Mouse (Mus musculus): ENCODE measurements at regions not wholly inside any gene's neighbourhood (a gene's known extent, or its start where the extent isn't known, plus 50 kb on each side); places are given as distances from the start of the nearest gene placed in this dataset.
A peak's percentile ranks its signal among the peaks of the same experiment; 100 is the strongest.

DNA sequence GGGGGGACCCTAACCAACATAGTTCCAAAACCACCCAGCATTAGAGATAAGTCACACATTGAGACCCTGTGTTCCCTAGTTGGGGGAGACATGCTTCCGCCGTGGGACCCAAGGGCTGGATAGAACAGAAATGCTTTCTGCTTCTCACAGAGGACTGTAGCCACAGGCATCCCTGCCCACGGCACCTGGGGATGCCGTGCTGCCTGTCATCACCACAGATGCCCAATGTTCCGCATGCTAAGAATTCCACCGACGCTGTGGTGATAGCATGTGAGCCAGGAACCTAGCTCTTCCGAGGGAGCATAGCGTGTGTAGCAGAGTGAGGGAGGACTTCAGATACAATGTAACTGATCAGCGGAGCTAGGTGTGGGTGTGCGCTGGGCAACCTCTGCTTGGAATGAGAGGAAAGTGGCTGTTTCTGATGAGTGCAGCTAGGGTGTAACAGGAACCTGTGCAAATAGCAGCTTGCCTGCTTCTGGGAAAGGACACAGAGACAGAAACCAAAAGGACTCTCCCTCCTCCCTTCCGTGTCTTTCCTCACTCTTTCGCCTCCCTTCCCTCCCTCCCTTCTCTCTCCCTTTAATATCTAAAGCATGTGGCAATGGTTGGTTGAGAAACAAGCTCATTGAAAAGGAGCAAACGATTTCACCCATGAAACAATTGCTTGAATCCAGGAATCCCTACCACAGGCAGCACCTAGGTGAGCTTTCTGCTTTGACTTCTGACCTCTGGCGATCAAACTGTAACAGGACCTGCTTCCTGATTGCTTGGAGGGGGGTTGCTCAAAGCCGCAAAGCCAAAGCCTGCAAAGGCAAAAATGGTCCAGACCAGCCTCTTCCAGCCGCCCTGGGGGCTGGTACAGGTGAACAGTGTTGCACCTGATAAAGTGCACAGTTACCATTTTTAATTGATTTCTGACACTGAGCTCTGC, 102.3 kb downstream of the Gm26897 start:
- no peak for DNase-seq (ENCODE audit: low read depth)

DNA sequence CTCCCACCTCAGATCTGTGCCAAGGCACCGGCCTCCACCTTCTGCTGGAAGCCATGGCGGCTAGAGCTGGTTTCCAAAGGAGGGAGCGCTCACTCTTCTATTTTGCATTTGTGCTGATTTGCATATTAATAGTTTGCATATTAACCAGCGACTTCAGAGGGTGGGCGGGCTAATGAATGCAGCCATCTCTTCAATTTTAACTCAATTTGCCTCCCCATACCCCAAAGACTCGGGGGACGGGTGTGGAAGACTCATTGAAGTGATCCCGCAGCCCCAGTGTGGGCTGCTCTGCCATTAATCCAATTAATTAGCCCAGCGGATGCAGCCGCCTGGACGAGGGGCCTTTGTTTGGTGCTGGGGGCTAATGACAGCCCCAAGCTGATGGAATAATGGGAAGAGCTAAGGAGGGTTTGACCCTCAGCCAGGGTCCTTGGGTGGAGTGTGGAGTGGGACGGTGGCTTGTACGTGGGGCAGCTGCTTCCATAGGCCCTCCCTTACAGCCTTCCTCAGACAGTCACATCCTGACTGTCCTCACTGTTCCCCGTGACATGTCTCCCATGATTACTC, 103.0 kb downstream of the Gm26897 start:
- DNase-seq (ENCODE audit: low read depth): no peak

DNA sequence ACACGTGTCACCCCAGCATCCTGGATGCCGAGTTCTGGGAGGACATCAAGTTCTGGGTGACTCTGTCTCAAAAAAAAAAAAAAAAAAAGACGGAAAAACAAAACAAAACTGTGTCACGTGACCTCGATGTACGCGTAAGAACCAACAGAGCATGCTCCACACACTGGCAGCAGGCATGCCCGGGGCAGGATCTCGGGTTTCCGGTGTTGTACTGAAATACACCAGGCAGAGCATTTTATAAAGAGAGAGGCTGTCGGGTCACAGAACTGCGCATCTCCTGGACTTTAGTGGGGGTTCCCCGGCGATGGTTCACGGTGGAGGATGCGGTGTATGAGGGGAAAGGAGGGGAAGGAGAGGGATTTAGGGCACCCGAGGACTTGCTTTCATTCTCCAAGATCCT, 108.7 kb downstream of the Gm26897 start:
- no peak for DNase-seq (ENCODE audit: low read depth)

DNA sequence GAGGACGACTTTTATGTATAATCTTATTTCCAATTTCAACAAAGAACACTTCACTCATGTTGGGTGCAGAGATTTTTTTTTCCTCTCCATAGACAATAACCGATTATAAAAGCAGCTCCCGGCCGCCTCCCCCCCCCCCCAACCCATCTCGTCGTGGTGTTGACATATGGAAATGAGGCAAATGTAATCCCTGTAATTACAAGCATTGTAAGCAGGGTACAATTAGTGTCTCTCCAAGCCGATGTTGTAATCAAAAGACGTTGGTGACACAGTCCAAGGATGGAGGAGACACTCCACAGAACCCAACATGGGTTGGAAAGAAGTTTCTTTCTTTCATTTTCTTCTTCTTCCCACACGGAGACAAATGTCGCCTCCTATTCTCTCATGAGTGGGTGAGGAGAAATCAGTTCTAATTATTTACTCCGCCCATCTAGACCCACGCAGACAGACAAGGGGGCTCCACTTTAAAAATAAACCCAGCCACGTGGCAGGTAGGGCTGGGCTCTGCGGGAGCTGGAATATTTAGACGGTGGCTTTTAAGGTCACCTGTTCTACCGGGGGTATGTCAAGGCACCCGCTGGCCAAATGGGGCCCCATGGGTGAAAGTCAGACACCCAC, 110.0 kb downstream of the Gm26897 start:
- no peak for DNase-seq (ENCODE audit: low read depth)

DNA sequence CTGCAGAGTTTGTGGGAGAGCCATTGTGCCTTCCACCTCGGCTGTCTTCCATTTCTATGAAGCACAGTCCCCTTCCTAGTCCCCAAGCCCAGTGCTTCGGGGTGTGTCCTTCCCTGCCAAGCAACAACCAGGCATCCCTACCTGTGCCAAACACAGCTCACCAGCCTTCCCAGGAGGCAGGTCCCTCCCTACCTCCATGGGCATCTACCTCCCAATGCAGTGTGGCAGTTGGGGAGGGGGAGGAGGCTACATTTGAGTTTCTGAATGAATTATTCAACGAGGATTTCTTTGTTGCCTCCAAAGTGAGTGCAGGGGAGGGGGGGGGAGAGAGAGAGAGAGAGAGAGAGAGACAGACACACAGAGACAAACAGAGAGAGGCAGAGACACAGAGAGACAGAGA, 110.8 kb downstream of the Gm26897 start:
- no peak for DNase-seq (ENCODE audit: low read depth)

DNA sequence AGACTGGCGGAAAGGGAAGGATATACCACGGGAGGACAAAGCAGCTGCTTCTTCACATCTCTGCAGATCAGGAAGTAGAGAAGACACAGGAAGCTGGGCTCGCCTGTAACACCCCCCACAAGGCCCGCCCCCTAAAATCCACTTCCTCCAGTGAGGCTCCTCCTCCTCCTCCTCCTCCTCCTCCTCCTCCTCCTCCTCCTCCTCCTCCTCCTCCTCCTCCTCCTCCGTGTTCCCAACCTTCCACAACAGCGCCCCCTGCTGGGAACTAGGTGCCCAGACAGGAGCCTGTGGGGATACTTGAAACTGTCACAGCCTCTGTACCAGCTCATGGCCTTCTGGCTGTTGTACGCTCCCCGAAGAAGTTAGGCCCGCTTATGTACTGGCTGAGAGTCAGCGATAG, 115.2 kb downstream of the Gm26897 start:
- DNase-seq (ENCODE audit: low read depth): no peak

DNA sequence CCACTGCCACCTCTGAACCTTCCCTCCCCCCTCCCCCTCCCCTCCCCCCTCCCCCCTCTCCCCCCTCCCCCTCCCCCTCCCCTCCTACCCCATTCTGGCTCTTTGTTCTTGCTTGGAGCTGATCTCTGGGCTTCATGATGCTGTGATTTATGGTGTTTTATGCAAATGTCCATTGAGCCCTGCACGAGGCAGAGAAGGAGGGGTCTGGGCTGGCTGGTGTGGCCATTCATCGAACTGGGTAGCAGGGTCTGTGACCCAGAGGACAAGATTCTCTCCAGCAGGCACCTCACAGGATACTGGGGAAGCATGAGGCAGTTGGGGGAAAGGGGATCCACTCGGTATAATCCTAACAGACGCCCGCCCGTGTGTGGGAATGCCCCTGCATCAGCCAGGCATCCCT, 119.0 kb downstream of the Gm26897 start:
- no peak for DNase-seq (ENCODE audit: low read depth)

DNA sequence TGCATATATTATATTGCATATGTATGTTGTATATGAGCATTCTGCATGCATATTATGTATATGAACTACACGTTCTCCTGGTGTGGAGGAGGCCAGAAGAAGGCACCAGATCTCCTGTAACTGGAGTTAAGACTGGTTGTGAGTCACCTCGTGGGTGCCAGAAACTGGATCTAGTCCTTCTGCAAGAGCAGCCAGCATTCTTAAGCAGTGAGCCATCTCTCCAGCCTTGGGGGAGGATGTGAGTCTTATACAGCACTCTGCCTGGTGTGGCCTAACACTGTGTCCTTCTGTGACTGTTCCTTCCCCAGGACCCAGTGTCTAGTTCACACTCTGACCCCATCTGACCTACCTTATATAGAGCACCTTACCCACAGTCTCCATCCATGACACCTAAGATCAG, 121.6 kb downstream of the Gm26897 start:
- DNase-seq (ENCODE audit: low read depth): peak; percentile 69

DNA sequence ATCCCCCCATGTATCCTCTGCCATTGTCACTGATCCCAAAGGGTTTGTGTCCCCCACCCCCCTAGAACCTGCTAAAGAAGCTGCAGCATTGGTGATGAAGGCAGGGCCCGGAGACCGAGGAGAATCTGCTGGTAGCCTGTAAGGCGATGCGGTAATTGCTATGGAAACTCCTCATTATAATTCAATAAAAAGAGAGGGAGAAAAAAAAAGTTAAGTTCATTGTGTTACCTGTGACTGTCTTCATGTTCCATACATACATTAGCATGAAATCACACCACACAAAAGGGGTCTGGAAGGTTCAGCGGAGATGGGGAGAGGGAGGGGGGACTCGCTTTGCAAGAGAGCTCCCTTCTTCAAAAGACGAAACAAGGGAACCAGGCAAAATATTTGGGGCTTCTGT, 123.5 kb downstream of the Gm26897 start:
- DNase-seq (ENCODE audit: low read depth): no peak

DNA sequence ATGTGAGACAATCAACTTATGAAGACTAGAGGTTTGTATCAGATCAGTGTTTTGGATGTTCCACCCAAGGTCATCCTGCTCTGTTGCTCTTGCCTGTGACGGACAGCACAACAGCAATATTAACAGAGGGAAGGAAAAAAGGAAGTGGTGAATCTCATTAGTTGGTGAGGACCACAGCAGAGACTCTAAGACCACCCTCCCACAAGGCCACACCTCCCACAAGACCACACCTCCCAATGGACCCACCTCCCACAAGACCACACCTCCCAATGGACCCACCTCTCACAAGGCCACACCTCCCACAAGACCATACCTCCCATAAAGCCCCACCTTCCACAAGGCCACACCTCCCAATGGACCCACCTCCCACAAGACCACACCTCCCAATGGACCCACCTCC, 126.7 kb downstream of the Gm26897 start:
- DNase-seq (ENCODE audit: low read depth): no peak

DNA sequence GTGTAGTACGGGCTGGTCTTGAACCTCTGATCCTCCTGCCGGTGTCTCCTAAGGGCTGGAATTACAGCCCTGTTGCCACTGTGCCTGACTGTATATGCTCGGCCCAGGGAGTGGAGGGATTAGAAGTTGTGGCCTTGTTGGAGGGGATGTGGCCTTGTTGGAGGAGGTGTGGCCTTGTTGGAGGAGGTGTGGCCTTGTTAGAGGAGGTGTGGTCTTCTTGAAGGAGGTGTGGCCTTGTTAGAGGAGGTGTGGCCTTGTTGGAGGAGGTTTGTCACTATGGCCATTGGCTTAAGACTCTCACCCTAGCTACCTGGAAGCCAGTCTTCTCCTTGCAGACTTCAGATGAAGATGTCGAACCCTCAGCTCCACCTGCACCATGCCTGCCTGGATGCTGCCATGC, 128.6 kb downstream of the Gm26897 start:
- DNase-seq (ENCODE audit: low read depth): no peak

DNA sequence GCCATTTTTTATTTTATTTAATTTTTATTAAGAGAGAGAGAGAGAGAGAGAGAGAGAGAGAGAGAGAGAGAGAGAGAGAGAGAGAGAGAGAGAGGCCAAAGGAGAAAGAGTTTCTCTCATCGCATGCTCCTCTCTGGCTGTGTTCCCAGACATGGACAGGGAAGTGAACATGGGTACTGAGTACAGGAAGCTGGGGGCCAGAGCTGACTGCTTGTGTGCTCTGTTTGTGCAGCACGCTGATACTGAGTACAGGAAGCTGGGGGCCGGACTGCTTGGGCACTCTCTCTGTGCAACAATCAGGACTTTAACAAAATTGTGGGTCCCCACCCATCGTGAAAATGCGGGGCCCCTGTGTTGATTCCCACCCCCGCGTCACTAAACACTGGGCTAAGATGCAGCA, 130.2 kb downstream of the Gm26897 start:
- no peak for DNase-seq (ENCODE audit: low read depth)

DNA sequence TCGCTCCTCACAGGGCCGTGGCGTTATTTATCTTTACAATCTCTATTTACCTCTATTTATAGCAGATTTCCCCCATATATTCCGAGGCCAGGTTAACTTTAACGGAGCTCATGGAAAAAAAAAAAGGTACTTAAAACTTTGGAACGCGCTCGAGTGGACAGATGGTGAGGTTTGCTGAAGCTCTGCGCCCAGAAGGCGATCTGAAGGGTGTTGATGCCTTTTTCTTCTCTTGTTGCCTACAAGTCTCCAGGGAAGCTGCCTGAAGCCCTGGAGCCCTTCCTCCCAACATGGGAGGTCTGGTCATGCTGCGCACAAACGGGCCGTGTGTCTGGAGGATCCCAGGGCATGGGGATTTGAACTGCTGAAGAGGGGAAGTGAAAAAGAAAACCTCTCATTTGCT, 130.9 kb downstream of the Gm26897 start:
- DNase-seq (ENCODE audit: low read depth): no peak

DNA sequence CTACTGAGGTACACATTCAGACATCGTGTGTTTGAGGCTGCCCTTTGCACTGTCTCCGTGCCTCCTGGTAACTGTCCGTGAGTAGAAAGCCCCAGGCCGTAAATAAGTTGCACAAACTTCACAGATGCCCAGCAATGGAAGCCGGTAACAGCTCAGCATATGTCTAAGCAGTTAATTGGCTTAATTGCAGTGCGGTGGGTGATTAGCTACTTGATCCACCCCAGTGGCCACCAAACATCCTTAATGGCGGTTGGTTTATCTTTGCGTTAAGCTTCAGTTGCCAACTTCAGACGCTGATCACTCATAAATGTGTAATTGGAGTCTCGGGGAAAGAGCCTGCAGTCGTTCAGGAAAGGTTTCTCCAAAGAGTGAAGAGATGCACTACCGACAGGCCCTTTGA, 135.3 kb downstream of the Gm26897 start:
- no peak for DNase-seq (ENCODE audit: low read depth)

DNA sequence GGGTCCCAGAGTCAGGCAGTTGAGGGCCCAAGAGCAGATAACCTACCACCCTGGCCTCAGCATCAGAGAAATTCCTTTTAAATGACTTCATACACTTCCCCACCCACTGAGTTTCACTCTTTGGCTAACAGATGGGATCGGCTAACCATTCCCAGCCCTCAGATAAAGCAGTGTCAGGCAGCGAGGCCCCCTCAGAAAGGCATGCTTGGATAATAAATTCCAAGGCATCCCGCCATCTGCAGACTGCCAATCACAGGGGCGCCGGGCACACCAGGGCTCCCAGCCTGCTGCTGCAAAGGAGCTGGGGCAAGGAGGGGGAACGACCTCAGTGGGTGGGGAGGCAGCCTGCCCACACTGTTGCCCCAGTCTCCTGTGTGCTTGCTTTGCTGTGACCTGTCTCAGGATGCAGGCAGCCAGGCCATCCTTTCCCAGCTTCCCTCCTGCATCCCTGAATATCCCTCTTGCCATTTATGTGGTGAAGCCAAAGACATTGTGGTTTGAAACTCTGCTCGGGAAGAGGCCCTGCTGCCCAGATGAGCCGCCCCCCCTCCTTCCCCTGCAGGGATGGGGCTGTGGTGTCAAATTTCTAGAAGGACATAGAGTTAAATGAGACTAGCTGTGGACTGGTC, 143.6 kb downstream of the Gm26897 start:
- peak; percentile 91 for DNase-seq (ENCODE audit: low read depth)

DNA sequence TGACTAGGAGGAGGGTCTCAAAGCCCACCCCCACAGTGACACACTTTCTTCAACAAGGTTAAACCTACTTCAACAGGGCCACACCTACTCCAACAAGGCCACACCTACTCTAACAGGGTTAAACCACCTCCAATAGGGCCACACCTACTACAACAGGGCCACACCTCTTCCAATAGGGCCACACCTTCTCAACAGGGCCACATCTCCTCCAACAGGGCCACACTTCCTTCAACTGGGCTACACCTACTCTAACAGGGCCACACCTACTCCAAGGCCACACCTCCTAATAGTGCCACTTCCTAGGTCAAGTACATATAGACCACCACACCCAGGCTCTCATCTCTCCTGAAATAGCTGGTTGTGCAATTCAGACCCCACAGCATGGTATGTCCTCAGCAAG, 145.3 kb downstream of the Gm26897 start:
- no peak for DNase-seq (ENCODE audit: low read depth)

DNA sequence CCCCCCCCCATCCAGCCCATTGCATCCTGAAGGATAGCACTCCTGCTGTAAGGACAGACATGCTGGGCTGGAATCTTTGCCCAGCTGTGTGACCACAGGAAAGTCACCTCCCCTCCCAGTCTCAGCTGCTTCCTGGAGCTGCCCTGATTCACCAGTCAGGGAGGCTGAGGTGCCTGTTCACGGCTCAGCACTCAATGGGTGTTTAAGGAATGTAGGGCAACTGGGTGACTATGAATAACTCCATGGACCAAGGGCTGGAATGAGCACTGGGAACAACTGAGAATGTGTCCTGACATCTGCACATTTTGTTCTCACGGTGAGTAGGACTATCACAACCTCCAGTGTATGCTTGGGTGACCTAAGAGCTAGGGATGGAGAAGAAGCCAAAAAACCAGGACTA, 146.5 kb downstream of the Gm26897 start:
- peak; percentile 34 for DNase-seq (ENCODE audit: low read depth)

DNA sequence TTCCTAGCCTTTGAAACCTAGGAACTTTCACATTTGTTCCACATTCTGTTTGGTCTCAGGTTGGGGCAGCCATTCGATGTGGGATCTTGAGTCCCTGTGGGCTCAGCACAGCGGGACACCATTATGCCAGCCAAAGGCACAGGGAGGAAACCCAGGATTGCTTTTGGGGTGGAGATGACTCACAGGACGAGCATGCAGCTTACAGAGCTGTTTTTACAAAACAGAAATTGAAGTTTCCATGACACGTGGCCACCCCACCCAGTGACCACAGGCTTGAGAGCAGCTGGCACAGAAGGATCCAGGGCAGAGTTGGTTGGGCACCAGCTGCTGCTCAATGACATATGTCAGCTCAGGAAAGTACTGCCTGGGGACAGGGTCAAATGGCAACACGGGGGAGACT, 147.8 kb downstream of the Gm26897 start:
- peak; percentile 86 for DNase-seq (ENCODE audit: low read depth)

DNA sequence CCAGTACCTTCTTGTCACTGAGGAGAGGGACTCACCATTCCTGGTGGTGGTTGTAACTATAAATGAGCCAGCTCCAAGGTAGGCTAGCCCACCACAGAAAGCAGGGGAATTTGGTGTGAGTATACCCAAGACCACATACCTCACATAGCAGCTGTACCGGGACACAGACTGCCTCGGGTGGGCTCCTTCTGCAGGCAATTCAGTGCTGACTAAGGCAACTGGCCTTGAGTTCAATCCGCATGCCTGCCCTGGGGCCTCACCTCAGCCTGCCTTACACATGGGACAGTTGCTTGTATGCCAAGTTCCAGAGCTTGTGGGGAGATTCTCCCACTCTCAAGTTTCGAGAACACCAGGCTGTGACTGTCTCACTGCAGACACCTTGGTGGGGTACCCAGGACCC, 153.6 kb downstream of the Gm26897 start:
- peak; percentile 72 for DNase-seq (ENCODE audit: low read depth)

DNA sequence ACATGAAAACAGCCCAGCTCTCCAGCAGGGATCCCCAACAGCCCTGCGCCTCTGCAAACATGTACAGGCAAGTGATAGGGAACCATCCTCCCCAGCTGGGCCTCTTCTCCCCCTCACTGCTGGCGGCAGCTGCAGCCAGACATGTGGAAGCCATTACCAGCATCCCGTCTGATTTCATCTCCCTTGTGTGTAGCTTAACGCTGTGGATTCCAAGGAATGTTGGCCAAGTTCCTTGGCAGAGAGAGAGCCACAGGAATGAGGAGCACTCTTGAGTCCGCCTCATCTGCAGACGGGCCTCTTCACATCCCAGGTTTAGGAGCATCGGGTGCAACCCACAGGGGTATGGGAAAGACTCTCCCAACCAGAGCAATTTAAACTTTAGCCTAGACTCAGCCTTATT, 157.1 kb downstream of the Gm26897 start:
- peak; percentile 100 for DNase-seq (ENCODE audit: low read depth)

DNA sequence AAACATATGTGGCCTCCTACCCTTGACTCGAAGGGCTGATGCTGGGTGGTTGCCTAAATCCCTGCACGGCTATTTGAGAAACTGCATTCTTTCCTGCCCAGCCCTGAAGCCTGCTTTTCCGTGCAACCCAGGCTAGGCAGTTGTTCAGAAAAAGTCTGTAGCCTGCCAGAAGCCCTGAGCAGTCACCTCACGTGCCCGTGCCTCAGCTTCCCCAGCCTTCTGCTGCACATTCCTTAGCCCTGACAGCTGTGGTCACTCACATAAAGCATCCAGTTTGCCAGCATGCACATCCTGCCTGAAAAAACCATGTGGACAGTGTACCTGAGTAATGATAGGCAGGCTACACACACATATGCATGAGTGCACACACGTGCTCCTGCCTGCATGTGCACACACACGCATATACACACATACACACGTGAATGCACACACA, 157.6 kb downstream of the Gm26897 start:
- DNase-seq (ENCODE audit: low read depth): peak; percentile 92

DNA sequence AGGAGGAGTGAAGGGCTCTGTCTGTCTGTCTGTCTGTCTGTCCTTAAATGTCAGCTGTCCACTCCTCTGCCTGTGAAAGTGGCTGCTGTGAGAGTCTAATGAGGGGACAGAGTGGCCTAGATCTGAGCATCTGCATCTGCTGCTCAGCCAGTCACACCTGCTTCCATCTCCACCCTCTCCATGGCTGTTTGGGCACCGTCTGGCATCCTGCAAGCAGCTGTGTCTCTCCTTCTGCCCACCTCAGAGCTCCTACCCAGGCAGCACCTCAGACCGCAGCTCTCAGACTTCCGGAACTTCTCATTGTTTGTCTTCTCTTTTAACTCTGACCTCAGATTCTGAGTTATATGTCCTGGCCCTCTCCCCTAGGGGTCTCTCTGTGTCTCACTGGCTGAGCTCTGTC, 159.2 kb downstream of the Gm26897 start:
- DNase-seq (ENCODE audit: low read depth): no peak

DNA sequence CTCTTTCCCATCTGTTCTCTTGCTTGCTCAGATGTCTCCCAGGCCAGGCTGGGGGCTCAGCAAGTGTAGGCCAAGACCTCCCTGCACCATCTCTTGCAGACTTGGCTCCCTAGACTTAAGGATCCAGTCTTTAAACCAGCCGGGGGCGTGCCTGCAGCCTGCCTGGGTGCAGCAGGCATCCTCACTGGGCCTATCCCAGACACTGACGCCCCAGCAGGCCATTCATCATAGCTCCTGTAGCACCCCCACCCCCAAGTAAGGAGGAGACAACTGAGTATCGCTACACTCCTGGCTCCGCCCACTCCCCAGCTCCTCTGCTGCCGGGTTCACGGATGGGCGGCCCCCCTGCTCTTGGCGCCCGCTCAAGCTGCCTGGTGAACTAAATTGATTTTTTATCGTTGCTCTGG, 160.2 kb downstream of the Gm26897 start:
- peak; percentile 85 for DNase-seq (ENCODE audit: low read depth)

Data from NIH3T3 (cell line).